Mouse (Mus musculus): ENCODE results near the gene Amer3.
"Not testable (repeated sequence)": the region's sequence is repeated elsewhere in the genome, so short reads cannot be mapped to it uniquely, and the experiment has no call there.

Amer3 gene

DNA sequence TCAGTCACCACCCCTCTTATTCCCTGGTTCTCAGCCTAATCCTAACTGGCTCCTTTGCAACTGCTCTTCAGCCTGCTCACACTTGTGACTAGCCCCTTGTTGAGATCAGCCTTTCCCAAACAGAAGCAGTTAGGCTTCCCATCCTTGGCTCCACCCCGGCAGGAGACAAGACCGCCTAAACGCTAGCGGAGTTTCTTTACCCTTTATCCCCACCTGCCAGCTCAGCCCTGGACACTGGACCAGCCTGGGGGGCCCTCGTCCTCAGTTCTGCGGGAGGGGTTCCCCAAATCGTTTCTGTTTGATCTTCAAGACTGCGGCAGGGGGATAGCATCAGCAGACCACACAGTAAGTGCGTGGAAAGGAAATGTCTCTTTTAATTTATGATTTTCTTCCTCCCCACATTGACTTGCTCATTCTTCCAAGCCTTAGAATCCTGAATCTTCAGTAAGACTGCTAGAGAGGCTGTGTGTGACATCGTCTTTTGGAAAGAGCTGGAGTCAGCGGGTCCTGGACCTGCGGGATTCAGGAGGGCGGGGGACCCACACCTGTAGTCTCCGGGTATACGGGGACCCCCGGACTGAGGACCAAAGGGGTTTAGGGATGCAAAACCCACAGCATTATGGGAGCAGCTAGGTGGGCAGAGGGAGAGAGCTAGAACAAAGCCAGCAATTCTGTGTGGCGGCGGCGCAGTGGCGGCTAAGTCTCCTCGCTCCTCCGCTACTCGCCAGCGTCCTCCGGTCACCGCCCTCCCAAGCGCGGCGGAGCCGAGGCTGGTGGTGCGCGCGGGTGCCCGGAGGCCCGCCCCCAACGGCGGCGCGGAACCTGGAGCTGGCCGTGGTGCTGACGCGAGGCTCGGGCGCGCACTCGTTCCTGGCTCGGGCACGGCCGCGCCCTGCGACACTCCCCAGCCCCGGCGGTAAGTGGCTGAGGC, at the start of gene Amer3:
TSS of gene Amer3 (plus strand) at position 807 of the 931 bp plus-strand sequence.
- peak; percentile 79 to 86 for DNase-seq (ENCODE audit: low spot score in 2 of 2)

DNA sequence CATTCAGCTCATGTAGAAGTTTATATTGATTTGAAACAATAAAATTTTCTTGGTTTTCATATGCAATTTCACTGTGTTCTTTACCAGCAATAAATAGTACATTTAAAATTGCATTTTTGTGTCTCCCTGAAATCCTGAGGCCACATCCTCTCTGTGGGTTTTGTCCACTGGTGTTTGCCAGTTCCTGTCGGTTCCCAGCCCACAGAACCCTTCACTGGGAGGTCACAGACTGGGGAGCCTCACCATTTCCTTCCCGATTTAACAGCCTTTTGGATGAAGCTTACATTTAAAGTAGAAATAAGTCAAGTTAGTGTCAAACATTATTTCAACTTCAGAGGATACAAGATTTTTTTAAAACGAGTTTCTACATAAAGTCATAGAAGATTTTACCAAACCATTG, 44.9 kb upstream of the Amer3 start:
- DNase-seq (ENCODE audit: low spot score in 2 of 2), result not testable (repeated sequence)

DNA sequence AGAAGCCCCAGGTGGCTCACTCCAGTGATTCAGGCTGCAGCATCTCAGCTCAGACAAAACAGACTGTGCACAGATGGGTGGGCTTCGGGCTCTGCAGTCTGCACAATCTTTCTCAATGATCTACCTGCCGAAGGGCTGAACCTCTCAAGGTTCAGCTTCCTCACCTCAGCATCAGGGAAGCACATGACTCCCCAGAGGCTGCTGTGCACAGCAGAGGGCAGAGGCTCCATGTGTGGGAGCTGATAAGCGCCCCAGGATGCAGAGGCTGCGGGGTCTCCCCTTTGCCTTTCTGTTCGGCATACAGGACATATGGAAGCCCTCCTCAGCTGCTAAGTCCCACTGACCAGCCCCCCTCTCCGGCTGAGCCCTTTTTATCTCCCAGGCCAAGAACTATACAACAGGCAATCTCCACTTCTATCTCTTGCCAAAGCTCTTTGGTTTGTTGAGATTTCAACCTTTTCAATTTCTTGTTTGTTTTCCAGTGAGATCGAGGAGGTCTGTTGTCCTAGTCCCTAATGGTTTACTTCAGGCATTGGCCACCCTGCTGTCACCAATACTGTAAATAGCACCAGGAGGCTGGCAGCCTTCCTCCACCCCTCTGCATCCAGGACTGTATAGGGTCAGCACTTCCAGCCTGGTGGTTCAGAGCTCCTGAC, 44.3 kb upstream of the Amer3 start, which contains the start of gene Cfc1:
TSS of gene Cfc1 (plus strand) at position 606 of the 656 bp plus-strand sequence.
- not testable (repeated sequence) for DNase-seq (ENCODE audit: low spot score in 2 of 2)

DNA sequence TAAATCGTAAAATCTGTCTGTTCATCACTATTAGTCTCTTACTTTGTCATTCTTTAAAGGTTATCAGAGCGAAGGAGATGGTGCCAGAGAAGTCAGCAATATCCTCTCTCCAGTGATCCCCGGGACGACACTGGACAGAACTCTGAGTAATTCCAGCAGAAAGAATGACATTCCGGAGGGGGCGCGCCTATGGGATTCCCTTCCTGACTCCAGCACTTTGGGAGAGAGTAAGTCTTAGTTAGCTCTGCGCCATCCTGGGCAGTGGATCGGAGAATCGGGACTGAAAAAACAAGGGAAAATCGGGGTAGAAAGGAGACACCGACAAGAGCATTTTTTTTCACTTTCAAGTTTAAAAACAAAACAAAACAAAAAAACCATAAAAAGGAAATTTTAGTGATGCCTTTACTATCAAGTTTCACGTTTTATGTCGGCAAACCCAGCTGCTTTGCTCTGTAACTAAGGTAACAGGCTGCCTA, 43.1 kb upstream of the Amer3 start:
- no peak for DNase-seq (ENCODE audit: low spot score in 2 of 2)

DNA sequence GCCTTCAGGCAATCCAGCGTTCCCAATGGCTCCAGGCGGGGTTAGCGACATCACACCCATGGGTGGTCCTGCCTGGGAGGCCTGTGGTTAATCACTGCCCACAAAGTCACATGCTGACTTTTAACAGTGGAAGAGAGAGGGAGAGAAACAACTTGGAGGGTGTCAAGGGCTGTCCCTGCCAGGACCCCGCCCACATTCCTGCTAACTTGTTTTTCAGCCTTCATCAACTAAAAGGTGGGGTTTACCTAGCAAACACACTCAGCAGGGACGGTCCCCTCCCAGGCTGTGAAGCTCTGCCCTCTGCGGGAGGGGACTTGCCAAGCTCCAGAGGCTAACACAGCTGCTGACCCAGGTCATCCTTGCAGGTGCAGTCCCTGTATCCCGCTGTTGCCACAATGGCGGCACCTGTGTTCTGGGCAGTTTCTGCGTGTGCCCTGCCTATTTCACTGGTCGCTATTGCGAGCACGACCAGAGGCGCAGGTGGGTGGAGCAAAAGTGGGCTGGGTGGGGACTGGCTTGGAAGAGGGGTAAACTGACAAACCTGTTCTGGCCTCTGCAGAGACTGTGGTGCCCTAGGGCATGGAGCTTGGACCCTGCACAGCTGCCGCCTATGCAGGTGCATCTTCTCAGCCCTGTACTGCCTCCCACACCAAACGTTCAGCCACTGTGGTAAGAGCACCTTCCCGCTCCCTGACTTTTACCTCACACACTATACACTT, 42.5 kb upstream of the Amer3 start:
- no peak for DNase-seq (ENCODE audit: low spot score in 2 of 2)

DNA sequence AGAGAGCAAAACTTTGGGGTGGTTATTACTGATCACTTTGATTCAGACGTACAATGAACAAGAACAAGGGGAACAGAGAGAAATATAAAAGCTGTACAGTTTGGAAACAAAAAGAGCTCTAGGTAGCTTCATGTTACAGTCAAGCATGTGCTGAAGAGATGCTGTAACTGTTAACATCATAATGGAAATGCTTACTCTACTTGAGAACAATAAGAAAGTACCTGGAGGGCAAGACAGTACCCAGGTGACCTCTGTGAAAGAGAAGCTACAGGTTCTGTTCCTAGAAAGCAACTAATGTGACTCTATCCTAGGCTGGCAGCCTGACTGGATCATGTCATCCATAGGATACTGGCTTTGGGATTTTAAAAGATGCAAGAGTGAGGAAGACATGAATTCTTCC, 32.4 kb upstream of the Amer3 start:
- DNase-seq (ENCODE audit: low spot score in 2 of 2), result no peak

DNA sequence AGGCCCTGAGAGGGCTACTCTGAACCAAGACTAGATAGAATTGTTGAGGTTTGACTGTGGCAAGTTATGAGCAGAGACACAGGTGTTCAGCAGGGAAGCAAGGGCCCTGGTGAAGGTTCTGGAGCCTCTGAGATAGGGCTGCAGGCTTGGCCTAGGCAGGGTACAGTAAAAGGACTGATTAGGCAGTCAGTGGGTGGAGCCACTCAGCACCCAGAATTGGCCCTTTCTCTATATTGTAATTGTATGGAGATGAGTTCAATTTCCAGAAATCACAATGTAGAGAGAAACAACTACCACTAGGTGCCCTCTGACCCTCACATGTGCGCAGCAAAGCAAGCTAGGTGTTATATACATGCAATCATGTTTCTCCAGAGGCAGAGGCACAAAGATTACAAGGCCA, 25.8 kb upstream of the Amer3 start:
- DNase-seq (ENCODE audit: low spot score in 2 of 2), result no peak

DNA sequence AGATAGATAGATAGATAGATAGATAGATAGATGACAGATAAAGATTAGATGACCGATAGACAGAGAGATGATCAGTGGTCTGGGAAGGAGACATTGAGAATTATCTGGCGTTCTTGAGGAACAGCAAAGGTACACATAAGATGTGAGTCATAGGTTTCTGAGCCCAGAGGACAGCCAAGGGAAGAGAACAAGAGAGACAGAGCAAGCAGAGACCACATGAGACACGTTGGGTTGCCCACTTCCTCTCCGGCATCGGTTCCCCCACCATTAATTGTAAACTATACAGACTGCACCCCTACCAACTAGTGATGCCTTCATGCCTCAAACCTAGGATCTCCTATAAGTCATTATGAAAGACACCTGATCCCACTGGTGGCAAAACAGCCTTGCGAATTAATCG, 25.2 kb upstream of the Amer3 start:
- DNase-seq (ENCODE audit: low spot score in 2 of 2), result no peak

DNA sequence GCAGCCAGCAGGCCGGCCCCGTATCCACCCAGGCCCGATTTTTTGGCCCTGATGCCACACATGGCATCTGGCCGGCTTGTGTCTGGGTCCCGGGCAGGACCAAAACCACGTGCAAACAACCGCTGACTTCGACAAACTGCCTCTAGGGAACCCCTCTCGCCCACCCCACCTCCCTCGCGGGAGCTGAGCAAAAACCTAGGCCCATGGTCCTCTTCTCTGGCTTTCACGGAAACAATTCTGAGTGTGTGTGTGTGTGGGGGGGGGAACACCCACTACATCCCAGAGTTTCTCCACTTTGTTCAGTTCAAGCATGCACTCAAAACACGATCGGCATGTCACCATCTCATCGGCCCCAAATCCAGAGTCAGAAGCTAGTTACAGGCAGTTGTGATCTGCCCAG, 18.6 kb upstream of the Amer3 start, which contains the start of gene Prss40:
TSS of gene Prss40 (minus strand) at position 101 of the 400 bp plus-strand sequence.
- DNase-seq (ENCODE audit: low spot score in 2 of 2), result no peak

DNA sequence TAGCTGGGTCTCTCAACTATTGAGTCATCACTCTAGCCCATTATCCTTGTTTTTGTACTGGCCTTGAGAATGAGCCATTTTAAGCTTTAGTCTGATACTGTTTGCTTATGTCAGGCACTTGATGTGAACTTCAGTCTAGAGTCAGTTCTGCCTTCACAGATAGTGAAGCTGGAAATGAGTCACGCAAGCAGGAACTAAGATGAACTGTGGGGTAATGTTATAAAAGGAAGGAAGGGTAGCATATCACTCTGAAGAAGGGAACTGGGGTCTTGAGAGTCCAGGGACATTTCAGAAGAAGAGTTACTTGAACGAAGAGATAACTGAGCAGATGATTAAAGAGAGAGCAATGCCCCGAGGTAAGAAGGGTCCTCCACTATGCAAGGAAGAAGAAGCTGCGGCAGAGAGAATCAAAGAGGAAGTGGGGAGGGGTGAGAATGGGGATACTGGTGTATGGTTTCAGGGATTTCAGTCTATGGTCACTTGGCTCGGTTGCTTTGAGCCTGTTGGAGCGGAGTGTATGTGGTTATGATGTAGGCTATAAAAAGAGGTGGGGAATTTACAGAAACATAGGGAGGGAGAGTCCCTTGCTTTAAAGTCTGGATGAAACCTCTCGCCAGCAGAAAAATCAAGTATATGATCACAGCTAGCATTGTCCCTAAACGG, 14.9 kb upstream of the Amer3 start:
- DNase-seq (ENCODE audit: low spot score in 2 of 2), result no peak

DNA sequence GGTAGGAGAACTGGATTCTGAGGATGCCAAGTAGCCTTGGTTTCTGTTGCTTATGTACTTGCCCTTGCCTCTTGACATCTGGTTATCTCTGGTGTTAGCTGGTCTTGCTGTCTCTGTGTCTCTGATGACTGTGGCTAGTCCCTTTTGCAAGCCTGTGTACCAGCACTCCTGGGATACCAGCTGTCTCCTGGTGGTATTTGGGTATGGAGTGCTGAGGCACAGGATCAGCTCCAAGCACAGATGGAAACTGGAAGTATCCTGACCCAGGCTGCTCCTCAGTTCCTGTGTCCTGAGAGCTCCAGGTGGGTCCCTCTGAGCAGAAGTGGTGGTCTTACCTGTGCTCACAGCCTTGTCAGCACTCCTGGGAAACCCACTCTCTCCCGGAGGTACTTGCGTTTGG, 11.3 kb upstream of the Amer3 start:
- DNase-seq (ENCODE audit: low spot score in 2 of 2), result no peak

DNA sequence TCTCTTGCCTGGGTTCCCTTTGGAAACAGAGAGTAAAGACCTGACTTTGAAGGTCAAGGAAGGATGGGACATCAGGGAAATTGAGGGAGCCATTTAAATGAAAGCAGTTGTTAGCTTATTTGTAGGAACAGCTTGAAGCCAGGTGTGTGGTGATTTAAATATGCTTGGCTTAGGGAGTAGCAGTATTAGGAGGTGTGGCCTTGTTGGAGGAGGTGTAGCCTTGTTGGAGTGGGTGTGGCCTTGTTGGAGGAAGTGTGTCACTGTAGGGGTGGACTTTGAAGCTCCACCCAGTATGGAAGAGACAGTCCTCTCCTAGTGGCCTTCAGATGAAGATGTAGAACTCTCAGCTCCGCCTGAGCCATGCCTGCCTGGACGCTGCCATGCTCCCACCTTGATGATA, 9.6 kb upstream of the Amer3 start:
- DNase-seq (ENCODE audit: low spot score in 2 of 2), result no peak

DNA sequence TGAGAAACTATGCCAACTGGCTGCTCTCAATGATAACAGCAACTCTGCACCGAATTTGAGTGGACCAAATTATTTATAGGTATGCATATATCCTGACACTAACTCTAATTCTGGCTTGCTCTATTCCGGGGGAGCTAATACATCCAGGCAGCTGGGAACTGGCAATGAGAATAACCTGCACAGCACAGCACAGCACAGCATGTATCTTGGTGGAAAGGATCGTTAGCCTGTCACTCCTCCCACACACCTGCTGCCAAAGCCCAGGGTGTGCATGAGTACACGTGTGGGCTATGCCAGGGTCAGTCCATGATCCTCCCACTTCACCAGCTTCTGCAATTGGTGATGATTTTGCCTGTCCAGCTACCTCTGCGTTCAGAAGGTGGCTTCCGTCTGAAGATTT, 8.0 kb upstream of the Amer3 start:
- peak; percentile 50 to 66 for DNase-seq (ENCODE audit: low spot score in 2 of 2)

DNA sequence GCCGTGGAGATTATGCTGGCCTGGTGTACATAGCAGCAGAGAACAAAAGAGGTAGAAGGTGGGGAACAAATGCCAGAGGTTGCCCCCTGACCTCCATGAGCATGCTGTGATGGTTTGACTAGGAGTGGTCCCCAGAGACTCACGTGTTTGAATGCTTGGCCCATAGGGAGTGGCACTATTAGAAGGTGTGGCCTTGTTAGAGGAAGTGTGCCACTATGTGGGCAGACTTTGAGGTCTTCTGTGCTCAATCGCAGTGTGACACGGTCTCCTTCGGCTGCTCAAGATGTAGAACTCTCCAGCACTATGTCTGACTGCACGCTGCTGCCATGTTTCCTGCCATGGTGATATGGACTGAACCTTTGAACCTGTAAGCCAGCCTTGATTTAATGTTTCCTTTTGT, 6.2 kb upstream of the Amer3 start:
- no peak for DNase-seq (ENCODE audit: low spot score in 2 of 2)

DNA sequence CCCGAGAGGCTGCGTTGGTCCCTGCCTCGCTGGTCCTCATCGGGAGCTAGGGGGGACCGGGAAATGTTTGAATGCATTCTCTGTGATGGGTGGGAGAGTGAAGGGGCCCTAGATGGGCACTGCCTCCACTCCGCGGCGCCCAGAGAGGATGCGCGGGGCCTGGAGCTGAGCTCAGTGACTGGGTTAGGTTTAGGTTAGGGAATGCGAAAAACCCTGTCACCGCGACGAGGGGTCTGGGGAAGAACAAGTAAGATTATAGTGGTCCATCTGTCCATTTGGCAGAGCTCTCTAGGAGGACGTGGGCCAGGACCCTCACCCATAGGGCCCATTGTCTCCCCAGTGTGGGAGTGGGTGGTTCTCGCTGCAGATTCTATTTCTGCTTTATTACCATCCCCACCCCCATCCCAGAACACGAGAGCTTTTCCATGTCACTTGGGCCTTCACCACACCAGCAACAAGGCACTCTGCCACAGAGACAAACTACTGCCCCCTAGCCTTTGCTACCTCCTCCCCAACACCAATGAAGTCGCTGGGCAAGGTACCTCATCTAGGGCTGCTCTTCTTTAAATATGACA, 412 bp downstream of the Amer3 start:
- DNase-seq (ENCODE audit: low spot score in 2 of 2), result peak; percentile 24 to 60

DNA sequence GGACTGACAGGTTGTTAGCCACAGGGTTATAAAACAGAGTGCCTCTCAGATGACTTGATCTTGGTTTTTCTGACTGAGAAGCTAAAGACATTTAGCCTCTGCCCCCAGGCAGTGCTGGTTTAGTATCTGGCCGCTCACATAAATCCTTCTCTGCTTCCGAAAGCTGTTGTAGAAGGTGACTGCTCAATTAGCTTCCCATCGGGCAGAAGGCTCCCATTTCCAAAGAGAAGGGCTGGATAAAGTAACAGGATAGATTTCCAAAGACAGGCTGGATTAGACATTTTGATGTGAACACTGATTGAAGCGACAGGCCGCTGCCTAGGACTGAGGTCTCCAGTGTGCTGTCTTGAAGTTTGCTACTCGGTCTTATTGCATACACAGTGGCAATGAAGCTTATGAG, 2.8 kb downstream of the Amer3 start:
- DNase-seq (ENCODE audit: low spot score in 2 of 2), result no peak

DNA sequence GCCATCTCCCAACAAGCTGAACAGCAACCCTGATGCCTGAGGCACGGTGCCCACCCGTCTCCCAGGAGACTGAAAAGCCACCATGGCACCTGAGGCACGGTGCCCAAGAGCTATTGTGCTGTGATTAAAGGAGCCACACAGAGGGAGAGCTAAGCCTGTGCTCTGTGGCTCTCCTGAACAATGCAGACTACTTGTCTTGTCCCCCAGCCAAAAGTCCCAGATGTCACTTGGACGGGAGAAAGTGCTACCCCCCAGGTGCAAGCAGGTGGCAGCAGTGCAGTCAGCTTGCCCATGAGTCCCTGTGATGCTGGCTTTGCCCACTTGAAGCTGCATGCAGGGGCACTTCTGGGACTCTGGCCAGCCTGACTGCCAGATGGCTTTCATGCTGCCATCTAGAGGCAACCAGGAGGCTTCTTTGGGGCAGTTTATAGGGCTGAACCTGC, 4.4 kb downstream of the Amer3 start:
- DNase-seq (ENCODE audit: low spot score in 2 of 2), result peak; percentile 46 to 75

DNA sequence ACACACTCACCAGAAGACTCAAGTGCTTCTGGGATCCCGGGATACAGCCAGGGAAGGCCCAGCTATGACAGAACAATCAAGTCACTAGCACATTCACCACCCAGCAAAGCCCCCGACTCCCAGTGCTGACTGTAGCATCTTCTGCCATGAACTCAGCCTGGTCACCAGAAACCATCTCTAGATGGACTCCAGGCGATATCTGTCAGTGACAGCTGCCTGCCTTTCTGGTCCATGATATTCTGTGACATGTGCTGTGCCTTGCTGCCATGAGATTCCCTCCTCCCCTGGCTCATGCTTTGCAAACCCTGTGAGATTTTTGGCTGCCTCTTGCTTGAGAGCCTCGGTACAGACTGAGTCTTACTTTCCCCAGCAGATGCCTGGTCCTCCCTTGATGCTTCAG, 5.3 kb downstream of the Amer3 start:
- no peak for DNase-seq (ENCODE audit: low spot score in 2 of 2)

DNA sequence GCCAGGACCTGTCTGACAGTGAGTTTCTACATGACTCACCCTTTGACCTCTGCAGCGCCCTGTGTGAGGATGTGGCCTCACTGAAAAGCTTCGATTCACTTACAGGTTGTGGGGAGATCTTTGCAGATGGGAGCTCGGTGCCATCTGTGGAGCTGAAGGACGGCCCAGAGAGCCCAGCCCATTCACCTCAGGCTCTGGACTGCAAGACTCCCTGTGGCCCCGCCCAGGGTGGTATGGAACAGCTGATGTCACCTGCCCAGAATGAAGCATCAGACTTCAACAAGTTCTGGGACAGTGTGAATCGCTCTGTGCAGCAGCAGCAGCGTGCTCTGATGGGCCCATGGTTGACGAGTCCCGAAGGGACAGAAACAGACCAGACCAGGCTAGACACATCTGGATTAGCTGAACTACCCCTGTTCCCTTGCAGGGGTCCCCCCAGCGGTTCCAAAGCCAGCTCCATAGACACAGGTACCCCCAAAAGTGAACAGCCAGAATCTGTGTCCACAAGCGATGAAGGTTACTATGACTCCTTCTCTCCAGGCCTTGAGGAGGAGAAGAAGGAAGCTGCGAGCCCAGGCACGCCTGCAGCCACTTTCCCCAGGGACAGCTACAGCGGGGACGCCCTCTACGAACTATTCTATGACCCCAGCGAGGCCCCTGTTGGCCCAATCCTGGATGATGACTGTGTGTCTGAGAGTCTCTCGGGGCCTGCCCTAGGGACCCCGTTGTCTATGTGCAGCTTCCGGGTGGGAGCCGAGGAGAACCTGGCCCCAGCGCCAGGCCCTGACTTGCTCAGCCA, 8.0 kb downstream of the Amer3 start:
- no peak for DNase-seq (ENCODE audit: low spot score in 2 of 2)

DNA sequence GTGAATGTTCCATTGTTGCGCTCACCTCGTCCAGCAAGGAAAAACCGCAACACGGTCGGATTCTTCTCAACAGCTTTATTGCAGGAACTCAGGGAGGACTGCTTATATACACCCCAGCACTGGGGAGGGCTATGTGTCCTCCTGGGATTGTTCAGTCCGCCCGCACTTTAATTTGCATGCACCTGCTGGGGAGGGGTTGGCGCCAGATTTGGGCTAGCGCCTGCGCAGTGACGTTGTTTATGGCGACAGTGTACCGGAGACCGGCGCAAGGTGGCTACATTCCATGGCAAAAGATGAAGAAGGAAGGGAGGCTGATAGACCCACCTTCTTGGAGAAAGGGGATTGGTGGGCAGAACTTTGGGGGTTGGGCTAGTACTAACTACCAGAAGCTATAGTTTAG, 20.5 kb downstream of the Amer3 start:
- no peak for DNase-seq (ENCODE audit: low spot score in 2 of 2)

Measured in right cerebral cortex, adult 2 months (tissue).